Comparison of ENCODE assay signal across 25 mouse cellular contexts in genomic region chr1:89496204-89496603, GRCm38 (mm10).
"Had no signal": no experiment of that assay in that cellular context is flagged by ENCODE, and none has a peak within 500 bp of the region (broad histone marks: within the 10 kb centered on the region; RNA-seq: fewer than 3 reads in every experiment).

No protein-coding gene starts in this region.

- H3K9ac ChIP-seq: heart, embryonic 13.5 days; heart, embryonic 15.5 days; hindbrain, embryonic 12.5 days; hindbrain, embryonic 14.5 days; kidney, embryonic 15.5 days; limb, embryonic 13.5 days; limb, embryonic 15.5 days had no signal

- ATAC-seq: forebrain, embryonic 16.5 days; hindbrain, postnatal 0 days; intestine, embryonic 16.5 days had no signal

- H3K27me3 ChIP-seq: heart, embryonic 13.5 days; heart, embryonic 15.5 days; hindbrain, embryonic 12.5 days; kidney, embryonic 15.5 days; limb, embryonic 13.5 days; limb, embryonic 15.5 days had no signal

- DNase-seq: gastrocnemius, adult 2 months; gastrocnemius, postnatal 10 days; gastrocnemius, postnatal 25 days; heart, adult 18-20 months; heart, postnatal 14 days; heart, postnatal 36 days; kidney, adult 11 months; kidney, adult 2 months; kidney, adult 9 months; kidney, postnatal 14 days; kidney, postnatal 36 days; layer of hippocampus, adult 9-11 months; layer of hippocampus, postnatal 36 days; left cerebral cortex, postnatal 4 days had no signal

- H3K27ac ChIP-seq: gastrocnemius, adult 2 months; heart, embryonic 13.5 days; heart, embryonic 15.5 days; hindbrain, embryonic 12.5 days; hindbrain, embryonic 14.5 days; hindbrain, postnatal 0 days; kidney, embryonic 15.5 days; limb, embryonic 13.5 days; limb, embryonic 15.5 days had no signal

- H3K36me3 ChIP-seq: heart, embryonic 13.5 days; heart, embryonic 15.5 days; hindbrain, embryonic 12.5 days; kidney, embryonic 15.5 days; limb, embryonic 13.5 days; limb, embryonic 15.5 days had no signal

- H3K4me2 ChIP-seq: heart, embryonic 11.5 days; heart, embryonic 13.5 days; heart, embryonic 15.5 days; hindbrain, embryonic 12.5 days; hindbrain, embryonic 14.5 days; kidney, embryonic 15.5 days; limb, embryonic 13.5 days; limb, embryonic 15.5 days had no signal

- H3K4me3 ChIP-seq: gastrocnemius, adult 2 months; heart, embryonic 13.5 days; heart, embryonic 15.5 days; hindbrain, embryonic 12.5 days; kidney, embryonic 15.5 days; limb, embryonic 13.5 days; limb, embryonic 15.5 days had no signal

- H3K9me3 ChIP-seq: heart, embryonic 13.5 days; heart, embryonic 15.5 days; hindbrain, embryonic 12.5 days; kidney, embryonic 15.5 days; limb, embryonic 13.5 days; limb, embryonic 15.5 days had no signal
